Mouse (Mus musculus) brain, embryonic 14.5 days (tissue): ENCODE measurements at regions not wholly inside any gene's neighbourhood (a gene's known extent, or its start where the extent isn't known, plus 50 kb on each side); places are given as distances from the start of the nearest gene placed in this dataset.

ENCODE experiments used
- CTCF ChIP-seq: fragments of 200-500 bp; IDR thresholded peaks from 2 replicates; pipeline ENCODE4 v1.5.1; 2012; ENCODE audit warnings: inconsistent platforms, mild to moderate bottlenecking, moderate library complexity, borderline replicate concordance; ENCODE audit not compliant: insufficient read depth, insufficient read length; ENCODE audit errors: extremely low read depth
- POLR2A ChIP-seq: fragments of 200-500 bp; IDR thresholded peaks from 2 replicates; pipeline ENCODE4 v1.6.1; 2012; ENCODE audit warnings: mild to moderate bottlenecking, inconsistent platforms, borderline replicate concordance; ENCODE audit not compliant: poor library complexity, insufficient read depth, insufficient read length, severe bottlenecking; ENCODE audit errors: extremely low read depth

GRCm38 (mm10) chr5:43341475-43341874 is 108.5 kb downstream of the Cpeb2 start:
- no peak for TF ChIP-seq POLR2A
- TF ChIP-seq CTCF = no peak
